Mouse (Mus musculus) spleen, adult 18-20 months (tissue): ENCODE results near the gene Mmadhc.

ENCODE experiments used
- DNase-seq, 2 experiments: peaks; one replicate each; pipeline ENCODE4 v3.0.0; 2022; ENCODE audit warnings: mixed read lengths in 2 of 2

Mmadhc gene

DNA sequence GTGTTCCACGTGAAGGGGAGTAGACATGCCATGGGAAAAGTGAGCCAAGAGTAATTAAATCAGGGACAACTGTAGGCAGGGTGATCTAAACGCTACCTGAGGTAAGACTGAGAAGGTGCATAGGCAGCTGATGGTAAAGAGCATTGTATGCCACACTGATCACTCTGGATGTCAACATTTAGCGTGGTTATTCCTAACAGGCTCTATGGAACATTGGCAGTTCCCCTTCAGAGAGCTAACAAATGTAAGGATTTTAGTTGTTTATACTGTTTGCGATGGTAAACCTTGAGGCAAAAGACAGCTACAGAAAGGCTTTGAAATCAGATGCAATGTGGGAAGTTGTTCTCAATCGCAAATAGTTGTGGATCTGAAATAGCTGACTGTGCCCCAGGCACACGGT lies 32.5 kb downstream of the Mmadhc start:
- no peak for DNase-seq

- DNase-seq = no peak
Observed at GRCm38 (mm10) chr2:50254955-50255354, 41.6 kb downstream of the Mmadhc start.

DNA sequence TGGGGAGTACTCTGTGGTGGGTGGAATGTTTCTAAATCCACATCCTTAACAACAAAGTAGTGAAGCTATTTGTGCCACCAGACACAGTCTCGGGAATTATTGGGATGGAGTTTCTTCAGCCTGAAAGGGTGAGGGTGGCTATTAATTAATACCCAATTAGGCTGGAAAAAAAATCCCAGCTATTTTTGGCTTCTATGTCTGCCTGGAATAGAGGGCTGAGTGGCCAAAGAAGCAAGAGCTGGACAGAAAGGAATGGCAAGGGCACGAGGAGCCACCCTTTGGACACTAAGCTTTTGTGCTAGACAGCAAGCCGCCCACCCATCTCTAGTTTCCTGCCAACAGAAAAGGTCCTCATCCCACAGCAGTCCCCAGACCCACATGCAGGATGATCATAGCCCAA lies 48.0 kb downstream of the Mmadhc start:
- DNase-seq = no peak

DNA sequence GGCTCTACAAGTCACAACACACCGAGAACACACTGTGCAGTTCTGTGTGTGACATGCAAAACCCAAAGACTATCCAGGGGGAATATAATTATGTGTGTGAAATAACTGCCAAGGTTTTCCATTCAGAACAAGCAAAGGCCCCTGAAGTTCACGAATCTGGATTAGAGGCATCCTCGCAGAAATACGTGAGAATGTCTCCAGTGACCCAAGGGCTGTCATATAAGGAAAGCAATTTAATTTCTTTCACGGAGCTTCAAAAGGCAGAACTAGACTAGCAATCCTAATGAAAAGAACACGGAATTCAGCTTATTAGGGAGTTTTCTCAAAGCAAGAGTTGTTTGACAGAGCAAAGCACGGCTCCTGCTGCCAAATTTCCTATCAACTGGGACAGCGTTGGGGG lies 63.1 kb downstream of the Mmadhc start:
- no peak for DNase-seq
